Mouse (Mus musculus) kidney, embryonic 14.5 days (tissue): ENCODE measurements at regions not wholly inside any gene's neighbourhood (a gene's known extent, or its start where the extent isn't known, plus 50 kb on each side); places are given as distances from the start of the nearest gene placed in this dataset.

Experiments
- ATAC-seq: fragments of 200-750 bp; cut with Nextera tagmentation; 2 replicates; pipeline ENCODE4 v1.8.0; 2017; ENCODE audit warnings: moderate number of reproducible peaks, mild to moderate bottlenecking, moderate TSS enrichment, moderate library complexity; ENCODE audit not compliant: low FRiP score, low TSS enrichment
- H3K27ac ChIP-seq: fragments of 300-500 bp; sonication (generic); 2 replicates; pipeline ENCODE4 v1.5.1; 2014; ENCODE audit warnings: low read depth, mild to moderate bottlenecking, low read length, moderate library complexity, mixed read lengths
- H3K27me3 ChIP-seq: fragments of 300-500 bp; sonication (generic); 2 replicates; pipeline ENCODE4 v1.6.1; 2014; ENCODE audit warnings: mild to moderate bottlenecking, low read length; ENCODE audit not compliant: control insufficient read depth, insufficient read depth
- H3K36me3 ChIP-seq: fragments of 300-500 bp; sonication (generic); 2 replicates; pipeline ENCODE4 v1.6.1; 2014; ENCODE audit warnings: low read length, mixed read lengths; ENCODE audit not compliant: control insufficient read depth, insufficient read depth
- H3K4me1 ChIP-seq: fragments of 300-500 bp; sonication (generic); 2 replicates; pipeline ENCODE4 v1.6.1; 2014; ENCODE audit warnings: low read length, mixed read lengths; ENCODE audit not compliant: control insufficient read depth, insufficient read depth
- H3K4me2 ChIP-seq: fragments of 300-500 bp; sonication (generic); replicated peaks from 2 replicates; pipeline ENCODE4 v1.6.1; 2014; ENCODE audit warnings: low read depth, mild to moderate bottlenecking, low read length
- H3K4me3 ChIP-seq: fragments of 300-500 bp; sonication (generic); 2 replicates; pipeline ENCODE4 v1.5.1; 2014; ENCODE audit warnings: mild to moderate bottlenecking, low read length
- H3K9ac ChIP-seq: fragments of 300-500 bp; sonication (generic); 2 replicates; pipeline ENCODE4 v1.6.1; 2014; ENCODE audit warnings: low read depth, mild to moderate bottlenecking, low read length, moderate library complexity
- H3K9me3 ChIP-seq: fragments of 300-500 bp; sonication (generic); 2 replicates; pipeline ENCODE4 v1.6.1; 2016; ENCODE audit warnings: low read length; ENCODE audit not compliant: control insufficient read depth
- WGBS: fragments of 180-500 bp; shearing (Covaris S2); extraction: QIAGEN DNeasy Blood & Tissue Kit; methylation state at CpG from one replicate; pipeline ENCODE4 v1.1.7; 2014; 5-methylcytosine and 5-hydroxymethylcytosine counted together

DNA sequence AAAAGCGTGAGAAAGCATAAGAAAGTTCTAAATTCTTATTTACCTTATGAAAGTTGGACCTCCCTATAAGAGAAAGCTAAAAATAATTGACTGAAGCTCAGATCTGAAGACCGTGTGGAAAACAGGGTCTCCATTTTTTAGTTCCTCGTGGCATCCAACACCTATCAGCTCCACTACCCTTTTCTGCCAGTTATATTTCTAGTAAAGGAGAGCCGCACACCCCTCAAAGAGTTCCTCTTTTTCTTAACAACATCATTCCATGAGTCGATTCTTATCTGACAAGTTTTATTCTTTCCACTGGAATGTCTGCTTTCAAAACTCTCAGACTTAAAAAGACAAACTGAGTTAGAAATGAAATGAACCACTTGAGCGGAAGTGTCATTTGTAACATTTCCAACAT, 242.0 kb upstream of the Erbb4 start:
- Histone ChIP-seq H3K4me3 (no peak overlapping the region), H3K27me3 (no peaks in the 10 kb centered on the region), H3K4me2 (no peak overlapping the region), H3K4me1 (0 out of 2 replicates have a peak, but pooled peaks cover 4% of the 10 kb centered on the region), H3K9me3 (no peaks in the 10 kb centered on the region), H3K9ac (no peak overlapping the region), H3K36me3 (no peaks in the 10 kb centered on the region), H3K27ac (no peak overlapping the region)
- WGBS: 89% methylated on average over 6 of the region's 6 CpGs
- ATAC-seq: no peak

DNA sequence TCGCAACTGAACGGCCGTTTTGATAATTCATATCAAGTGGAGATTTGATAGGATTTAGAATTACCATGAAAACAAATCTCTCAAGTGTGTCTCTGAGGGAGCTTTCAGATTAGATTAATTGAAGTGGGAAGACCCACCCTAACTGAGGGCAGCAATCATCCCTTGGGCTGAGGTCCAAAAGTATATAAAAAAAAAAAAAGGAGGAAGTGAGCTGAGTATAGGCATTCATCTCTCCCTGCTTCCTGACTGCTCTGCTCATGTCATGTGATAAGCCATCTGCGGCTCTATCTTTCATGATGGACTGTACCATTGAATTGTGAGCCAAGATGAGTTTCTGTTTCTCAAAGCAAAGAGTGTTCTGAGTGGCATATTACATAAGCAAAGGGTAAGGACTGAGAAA, 234.2 kb upstream of the Erbb4 start:
- Histone ChIP-seq H3K9ac (no peak overlapping the region), H3K27me3 (no peaks in the 10 kb centered on the region), H3K4me1 (no peaks in the 10 kb centered on the region), H3K4me2 (no peak overlapping the region), H3K36me3 (no peaks in the 10 kb centered on the region), H3K27ac (no peak overlapping the region), H3K4me3 (no peak overlapping the region), H3K9me3 (no peaks in the 10 kb centered on the region)
- 91% methylated on average over 4 of the region's 4 CpGs for WGBS
- no peak for ATAC-seq

DNA sequence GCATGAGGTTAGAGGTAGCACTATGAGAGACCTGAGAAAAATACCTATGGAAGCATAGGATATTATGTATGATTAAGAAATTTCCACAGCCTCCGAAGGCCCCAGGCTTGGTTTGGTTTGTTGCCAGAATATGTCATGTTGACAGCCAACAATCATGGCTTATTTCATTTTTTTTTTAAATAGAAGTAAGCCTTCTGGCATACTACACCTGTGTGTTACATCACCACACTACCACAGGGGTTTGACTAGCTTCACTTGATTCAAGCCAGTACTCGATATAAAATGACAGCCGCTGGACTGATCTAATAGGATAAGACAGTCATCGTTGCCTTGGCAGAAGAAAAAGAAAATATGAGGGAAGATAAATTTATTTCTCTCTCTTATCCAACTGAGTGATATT, 232.6 kb upstream of the Erbb4 start:
- H3K27ac ChIP-seq: no peak overlapping the region
- ATAC-seq: no peak
- no peak overlapping the region for H3K9ac ChIP-seq
- H3K27me3 ChIP-seq: no peaks in the 10 kb centered on the region
- H3K9me3 ChIP-seq: no peaks in the 10 kb centered on the region
- H3K4me1 ChIP-seq: no peaks in the 10 kb centered on the region
- WGBS: 97% methylated on average over 4 of the region's 4 CpGs
- no peak overlapping the region for H3K4me3 ChIP-seq
- no peaks in the 10 kb centered on the region for H3K36me3 ChIP-seq
- no peak overlapping the region for H3K4me2 ChIP-seq

DNA sequence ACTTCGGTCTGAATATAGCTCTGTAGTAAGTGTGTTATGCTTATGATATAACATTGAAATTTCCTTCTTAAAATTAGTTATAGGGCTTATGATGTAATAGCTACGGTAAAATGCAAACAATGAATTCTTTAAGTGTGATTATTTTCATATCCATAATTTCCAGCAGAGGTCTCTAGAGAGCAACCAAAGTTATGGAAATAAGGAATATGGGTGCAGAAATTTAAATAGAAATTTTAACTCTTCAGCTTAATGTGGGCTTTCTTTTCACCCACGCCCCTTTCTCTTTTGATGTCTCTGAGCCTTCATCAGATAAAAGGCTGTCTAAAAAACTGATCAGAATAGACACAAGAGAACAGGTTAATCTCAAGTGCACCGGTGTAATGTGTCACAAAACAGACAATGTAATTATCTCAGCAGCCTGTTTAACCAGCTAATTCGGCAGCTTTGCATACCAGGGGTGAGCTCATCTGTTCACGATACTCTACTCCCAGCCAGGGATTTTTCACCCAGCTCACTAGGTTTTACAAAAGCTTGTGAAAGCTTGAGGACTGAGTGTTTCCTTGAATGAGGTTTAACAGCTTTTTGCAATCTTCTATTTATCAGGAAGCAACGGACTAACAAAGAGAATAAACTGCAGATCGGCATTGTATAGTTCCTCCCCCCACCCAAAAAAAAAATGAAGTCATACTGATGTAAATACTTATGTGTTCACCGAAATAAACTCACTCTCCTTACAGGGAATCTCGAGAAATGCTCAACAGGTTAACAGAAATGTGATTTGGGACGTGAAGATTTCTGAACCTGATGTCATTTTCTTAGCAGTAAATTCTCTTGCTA, 223.8 kb upstream of the Erbb4 start:
- WGBS: 59% methylated on average over 11 of the region's 11 CpGs
- no peak overlapping the region for H3K4me3 ChIP-seq
- no peak overlapping the region for H3K27ac ChIP-seq
- no peaks in the 10 kb centered on the region for H3K36me3 ChIP-seq
- no peak for ATAC-seq
- H3K27me3 ChIP-seq: no peaks in the 10 kb centered on the region
- H3K4me1 ChIP-seq: no peaks in the 10 kb centered on the region
- H3K4me2 ChIP-seq: peak overlapping the region; percentile 26; the same call in 1 of the 2 replicates
- H3K9me3 ChIP-seq: no peaks in the 10 kb centered on the region
- H3K9ac ChIP-seq: no peak overlapping the region

DNA sequence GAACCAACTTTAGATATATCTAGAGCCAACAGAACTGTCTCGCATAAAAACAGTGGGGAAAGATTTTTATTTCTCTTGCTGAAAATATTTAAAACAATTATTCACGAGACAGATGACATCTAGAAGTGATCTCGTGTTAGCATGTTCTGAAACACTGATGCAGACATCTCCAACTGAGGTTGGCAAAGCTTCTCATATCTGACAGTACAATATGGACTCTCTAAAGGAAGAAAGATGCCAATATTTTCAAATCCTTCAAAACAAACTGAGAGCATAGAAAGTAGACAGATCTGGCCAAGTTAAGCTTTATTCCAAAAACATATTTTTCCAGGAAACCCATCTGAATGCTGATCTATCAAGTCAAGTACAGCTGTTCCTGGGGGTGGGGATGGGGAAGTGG, 221.5 kb upstream of the Erbb4 start:
- no peak overlapping the region for H3K9ac ChIP-seq
- H3K9me3 ChIP-seq: no peaks in the 10 kb centered on the region
- no peak for ATAC-seq
- no peaks in the 10 kb centered on the region for H3K36me3 ChIP-seq
- H3K4me1 ChIP-seq: no peaks in the 10 kb centered on the region
- H3K4me2 ChIP-seq: no peak overlapping the region
- 82% methylated on average over 3 of the region's 3 CpGs for WGBS
- no peak overlapping the region for H3K4me3 ChIP-seq
- no peaks in the 10 kb centered on the region for H3K27me3 ChIP-seq
- H3K27ac ChIP-seq: no peak overlapping the region

DNA sequence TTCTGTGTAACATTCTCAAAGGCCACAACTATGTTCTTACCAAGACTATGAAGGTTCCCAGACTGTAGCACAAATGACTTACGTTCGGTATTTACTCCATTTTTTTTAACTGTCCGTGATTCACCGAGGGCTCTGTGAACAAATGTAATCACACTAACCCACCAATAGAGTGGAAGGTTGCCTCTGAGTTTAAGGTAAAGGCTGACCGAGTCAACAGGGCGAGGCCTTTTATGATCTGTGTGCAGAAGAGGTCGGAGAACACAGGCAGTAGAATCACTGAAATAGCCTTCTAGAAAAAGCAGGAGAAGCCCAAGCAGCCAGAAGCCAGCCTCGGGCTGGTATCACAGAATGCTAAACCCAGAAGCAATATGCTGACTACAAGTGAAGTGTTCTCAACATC, 218.9 kb upstream of the Erbb4 start:
- H3K36me3 ChIP-seq: no peaks in the 10 kb centered on the region
- WGBS: 85% methylated on average over 8 of the region's 8 CpGs
- H3K9me3 ChIP-seq: no peaks in the 10 kb centered on the region
- H3K4me2 ChIP-seq: no peak overlapping the region
- no peak overlapping the region for H3K4me3 ChIP-seq
- H3K9ac ChIP-seq: no peak overlapping the region
- no peaks in the 10 kb centered on the region for H3K27me3 ChIP-seq
- ATAC-seq: no peak
- no peaks in the 10 kb centered on the region for H3K4me1 ChIP-seq
- no peak overlapping the region for H3K27ac ChIP-seq

DNA sequence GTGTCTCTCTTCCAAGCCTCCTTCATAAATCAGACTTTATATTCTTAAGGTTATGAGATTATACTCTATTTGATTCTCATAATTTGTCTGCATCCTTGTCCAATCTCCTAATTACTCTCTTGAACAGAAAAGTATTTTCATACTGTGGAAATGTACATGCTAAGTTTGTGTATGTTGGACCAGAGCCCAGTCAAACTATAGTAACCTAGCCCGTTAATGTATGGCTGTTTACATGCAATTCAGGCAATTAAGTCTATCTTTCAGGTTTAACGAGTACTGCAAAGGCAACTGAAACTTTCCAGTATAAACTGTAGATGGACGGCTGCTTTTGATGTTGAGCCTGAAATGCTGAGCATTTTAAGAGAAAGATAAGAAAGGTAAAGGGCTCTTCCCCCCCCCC, 211.7 kb upstream of the Erbb4 start:
- Histone ChIP-seq H3K4me1 (no peaks in the 10 kb centered on the region), H3K27ac (no peak overlapping the region), H3K4me2 (no peak overlapping the region), H3K4me3 (no peak overlapping the region), H3K9ac (no peak overlapping the region), H3K36me3 (no peaks in the 10 kb centered on the region), H3K27me3 (no peaks in the 10 kb centered on the region), H3K9me3 (no peaks in the 10 kb centered on the region)
- peak; percentile 43; the same call in 1 of the 2 replicates for ATAC-seq
- 32% methylated on average over 3 of the region's 3 CpGs for WGBS

DNA sequence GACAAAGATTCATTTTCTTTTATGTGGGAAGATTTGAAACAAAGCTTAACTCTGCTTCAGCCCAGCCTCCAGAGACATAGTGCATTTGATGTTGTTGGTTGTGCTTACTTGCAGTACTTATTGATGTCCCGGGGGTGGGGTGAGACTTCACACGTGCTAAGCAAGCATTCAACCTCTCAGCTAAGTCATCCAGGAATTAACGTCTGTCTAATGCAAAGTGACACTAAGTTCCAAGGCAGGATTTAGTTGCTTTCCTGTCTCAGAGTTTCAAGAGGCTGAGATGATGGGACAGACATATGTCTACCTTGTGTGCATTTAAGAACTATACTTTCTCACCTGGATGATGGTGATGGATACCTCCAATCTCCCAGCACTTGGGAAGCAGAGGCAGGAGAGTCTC, 189.0 kb upstream of the Erbb4 start:
- Histone ChIP-seq H3K36me3 (no peaks in the 10 kb centered on the region), H3K27ac (no peak overlapping the region), H3K4me1 (no peaks in the 10 kb centered on the region), H3K4me2 (no peak overlapping the region), H3K27me3 (no peaks in the 10 kb centered on the region), H3K4me3 (no peak overlapping the region), H3K9ac (no peak overlapping the region), H3K9me3 (no peaks in the 10 kb centered on the region)
- 72% methylated on average over 3 of the region's 3 CpGs for WGBS
- ATAC-seq: no peak

DNA sequence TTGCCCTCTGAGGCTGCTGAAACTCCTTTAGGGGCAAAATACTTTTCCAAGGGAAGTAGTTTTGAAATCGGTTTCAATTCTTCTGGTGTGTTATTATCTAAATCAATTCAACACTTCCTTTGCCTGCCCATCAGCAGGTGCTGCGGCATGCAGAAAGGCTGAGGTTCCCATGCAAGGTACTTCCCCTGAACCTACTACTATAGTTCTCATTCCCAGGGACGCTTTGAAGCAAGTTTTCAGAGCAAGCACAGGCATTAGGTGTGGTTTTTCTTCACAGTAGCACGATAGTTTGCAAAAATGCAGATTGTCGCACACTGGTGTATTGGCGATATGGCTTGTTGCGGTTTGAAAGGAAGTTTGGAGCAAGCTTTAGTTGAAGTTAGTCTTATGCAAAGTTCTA, 183.5 kb upstream of the Erbb4 start:
- H3K4me1 ChIP-seq: no peaks in the 10 kb centered on the region
- H3K27me3 ChIP-seq: no peaks in the 10 kb centered on the region
- no peak overlapping the region for H3K9ac ChIP-seq
- ATAC-seq: no peak
- no peaks in the 10 kb centered on the region for H3K9me3 ChIP-seq
- no peak overlapping the region for H3K27ac ChIP-seq
- no peaks in the 10 kb centered on the region for H3K36me3 ChIP-seq
- H3K4me3 ChIP-seq: no peak overlapping the region
- no peak overlapping the region for H3K4me2 ChIP-seq
- WGBS: 87% methylated on average over 7 of the region's 7 CpGs
